Mouse (Mus musculus): Measurements from ENCODE around the gene Efl1. TPM values are rescaled to one million over a fixed set of nuclear protein-coding genes. Genes with fewer than 3 reads are reported as not detected.
A peak's percentile ranks its signal among the peaks of the same experiment; 100 is the strongest.

Efl1 gene
- polyA plus RNA-seq (2016; fragmentation: Nextera tagmentation; extraction: Ambion mirVana), result 15.7 and 16.6 TPM in 2 replicates

GRCm38 (mm10) chr7:82648353-82649080, at the start of gene Efl1, which contains the start of gene Saxo2:
TSS of gene Efl1 (plus strand) at chr7:82648614.
TSS of gene Saxo2 (minus strand) at chr7:82648528.
- H3K4me1 ChIP-seq (replicated peaks), result peaks cover 11% of the 10 kb centered on the region
- peak within 1 kb of the TSS; percentile 33 for H3K27ac ChIP-seq (ENCODE audit: poor library complexity, severe bottlenecking)
- H3K36me3 ChIP-seq, result peaks cover 6% of the 10 kb centered on the region
- no peaks in the 10 kb centered on the region for H3K9me3 ChIP-seq (replicated peaks)
- H3K4me3 ChIP-seq, result peak within 1 kb of the TSS; percentile 97
- under 1% methylated on average over 46 of the region's 46 CpGs for WGBS
- H3K4me2 ChIP-seq, result peak within 1 kb of the TSS; percentile 94
- H3K27me3 ChIP-seq (replicated peaks), result no peaks in the 10 kb centered on the region
- ATAC-seq (ENCODE audit: insufficient number of reproducible peaks, low FRiP score), result peak; percentile 96
- peak within 1 kb of the TSS; percentile 90 for H3K9ac ChIP-seq

- Histone ChIP-seq H3K27me3 (replicated peaks) (no peaks in the 10 kb centered on the region), H3K9me3 (replicated peaks) (no peaks in the 10 kb centered on the region), H3K4me1 (replicated peaks) (no peaks in the 10 kb centered on the region), H3K36me3 (no peaks in the 10 kb centered on the region), H3K9ac (no peak overlapping the region), H3K27ac (ENCODE audit: poor library complexity, severe bottlenecking) (no peak overlapping the region), H3K4me2 (no peak overlapping the region), H3K4me3 (no peak overlapping the region)
- ATAC-seq (ENCODE audit: insufficient number of reproducible peaks, low FRiP score), result no peak
- 60% methylated on average over 4 of the region's 4 CpGs for WGBS
These were observed 46.4 kb upstream of the Efl1 start for GRCm38 (mm10) chr7:82602008-82602407.

- no peak overlapping the region for H3K27ac ChIP-seq (ENCODE audit: poor library complexity, severe bottlenecking)
- no peaks in the 10 kb centered on the region for H3K9me3 ChIP-seq (replicated peaks)
- no peak overlapping the region for H3K9ac ChIP-seq
- H3K4me3 ChIP-seq, result no peak overlapping the region
- no peaks in the 10 kb centered on the region for H3K27me3 ChIP-seq (replicated peaks)
- no peak overlapping the region for H3K4me2 ChIP-seq
- no peaks in the 10 kb centered on the region for H3K4me1 ChIP-seq (replicated peaks)
- ATAC-seq (ENCODE audit: insufficient number of reproducible peaks, low FRiP score), result no peak
- 81% methylated on average over 6 of the region's 6 CpGs for WGBS
- H3K36me3 ChIP-seq, result no peaks in the 10 kb centered on the region
These were observed 43.0 kb upstream of the Efl1 start for GRCm38 (mm10) chr7:82605425-82605824.

- Histone ChIP-seq H3K36me3 (no peaks in the 10 kb centered on the region), H3K27ac (ENCODE audit: poor library complexity, severe bottlenecking) (no peak overlapping the region), H3K27me3 (replicated peaks) (no peaks in the 10 kb centered on the region), H3K4me3 (no peak overlapping the region), H3K4me1 (replicated peaks) (no peaks in the 10 kb centered on the region), H3K4me2 (no peak overlapping the region), H3K9me3 (replicated peaks) (no peaks in the 10 kb centered on the region), H3K9ac (no peak overlapping the region)
- 54% methylated on average over 3 of the region's 3 CpGs for WGBS
- no peak for ATAC-seq (ENCODE audit: insufficient number of reproducible peaks, low FRiP score)
These were observed 38.8 kb upstream of the Efl1 start for GRCm38 (mm10) chr7:82609629-82610028.

- WGBS, result 13% methylated on average over 7 of the region's 7 CpGs
- peaks cover 5% of the 10 kb centered on the region; the same call in 1 of the 2 replicates for H3K9me3 ChIP-seq (replicated peaks)
These were observed 23.1 kb upstream of the Efl1 start for GRCm38 (mm10) chr7:82625342-82625741.

GRCm38 (mm10) chr7:82647183-82647582, 1.2 kb upstream of the Efl1 start:
- peaks cover 3% of the 10 kb centered on the region for H3K36me3 ChIP-seq
- no peaks in the 10 kb centered on the region for H3K27me3 ChIP-seq (replicated peaks)
- WGBS, result 83% methylated on average over 3 of the region's 3 CpGs
- H3K4me1 ChIP-seq (replicated peaks), result peaks cover 11% of the 10 kb centered on the region
- no peak overlapping the region for H3K4me2 ChIP-seq
- H3K9ac ChIP-seq, result no peak overlapping the region
- H3K27ac ChIP-seq (ENCODE audit: poor library complexity, severe bottlenecking), result no peak overlapping the region
- no peak for ATAC-seq (ENCODE audit: insufficient number of reproducible peaks, low FRiP score)
- no peaks in the 10 kb centered on the region for H3K9me3 ChIP-seq (replicated peaks)
- no peak overlapping the region for H3K4me3 ChIP-seq

More at GRCm38 (mm10) chr7:82625342-82625741, 23.1 kb upstream of the Efl1 start:
- ATAC-seq (ENCODE audit: insufficient number of reproducible peaks, low FRiP score), result no peak
- Histone ChIP-seq H3K27ac (ENCODE audit: poor library complexity, severe bottlenecking) (no peak overlapping the region), H3K36me3 (no peaks in the 10 kb centered on the region), H3K4me2 (no peak overlapping the region), H3K9ac (no peak overlapping the region), H3K4me1 (replicated peaks) (no peaks in the 10 kb centered on the region), H3K4me3 (no peak overlapping the region), H3K27me3 (replicated peaks) (0 out of 2 replicates have a peak, but pooled peaks cover 5% of the 10 kb centered on the region)

GRCm38 (mm10) chr7:82647909-82648308, 505 bp upstream of the Efl1 start:
- WGBS, result 30% methylated on average over 4 of the region's 4 CpGs
- H3K4me3 ChIP-seq, result peak overlapping the region; percentile 97
- H3K27me3 ChIP-seq (replicated peaks), result no peaks in the 10 kb centered on the region
- H3K36me3 ChIP-seq, result peaks cover 6% of the 10 kb centered on the region
- H3K9me3 ChIP-seq (replicated peaks), result no peaks in the 10 kb centered on the region
- H3K4me2 ChIP-seq, result peak overlapping the region; percentile 94
- no peak overlapping the region for H3K27ac ChIP-seq (ENCODE audit: poor library complexity, severe bottlenecking)
- ATAC-seq (ENCODE audit: insufficient number of reproducible peaks, low FRiP score), result 0 out of 2 replicates have a peak, but pooled peaks have one; percentile 3
- peak overlapping the region; percentile 90 for H3K9ac ChIP-seq
- H3K4me1 ChIP-seq (replicated peaks), result peaks cover 11% of the 10 kb centered on the region

- Histone ChIP-seq H3K4me2 (peak overlapping the region; percentile 94), H3K9ac (peak overlapping the region; percentile 90), H3K4me3 (peak overlapping the region; percentile 97), H3K9me3 (replicated peaks) (no peaks in the 10 kb centered on the region), H3K27me3 (replicated peaks) (no peaks in the 10 kb centered on the region), H3K36me3 (peaks cover 6% of the 10 kb centered on the region), H3K27ac (ENCODE audit: poor library complexity, severe bottlenecking) (no peak overlapping the region; the same call in 1 of the 2 replicates), H3K4me1 (replicated peaks) (peaks cover 11% of the 10 kb centered on the region)
- WGBS, result 14% methylated on average over 6 of the region's 6 CpGs
- no peak for ATAC-seq (ENCODE audit: insufficient number of reproducible peaks, low FRiP score)
These were observed 649 bp downstream of the Efl1 start for GRCm38 (mm10) chr7:82649081-82649445.

GRCm38 (mm10) chr7:82664604-82665003, 16.2 kb downstream of the Efl1 start:
- Histone ChIP-seq H3K4me1 (replicated peaks) (no peaks in the 10 kb centered on the region), H3K27me3 (replicated peaks) (no peaks in the 10 kb centered on the region), H3K27ac (ENCODE audit: poor library complexity, severe bottlenecking) (no peak overlapping the region), H3K36me3 (peaks cover 39% of the 10 kb centered on the region), H3K4me3 (no peak overlapping the region), H3K9ac (no peak overlapping the region), H3K4me2 (no peak overlapping the region), H3K9me3 (replicated peaks) (0 out of 2 replicates have a peak, but pooled peaks cover 2% of the 10 kb centered on the region)
- WGBS, result 75% methylated on average over 3 of the region's 3 CpGs
- no peak for ATAC-seq (ENCODE audit: insufficient number of reproducible peaks, low FRiP score)

GRCm38 (mm10) chr7:82676001-82676400, 27.6 kb downstream of the Efl1 start:
- Histone ChIP-seq H3K9me3 (replicated peaks) (no peaks in the 10 kb centered on the region), H3K4me1 (replicated peaks) (no peaks in the 10 kb centered on the region), H3K36me3 (peaks cover 47% of the 10 kb centered on the region), H3K4me3 (no peak overlapping the region), H3K27me3 (replicated peaks) (no peaks in the 10 kb centered on the region), H3K9ac (no peak overlapping the region), H3K4me2 (no peak overlapping the region), H3K27ac (ENCODE audit: poor library complexity, severe bottlenecking) (no peak overlapping the region)
- WGBS, result 88% methylated on average over 5 of the region's 5 CpGs
- no peak for ATAC-seq (ENCODE audit: insufficient number of reproducible peaks, low FRiP score)

GRCm38 (mm10) chr7:82676834-82677233, 28.4 kb downstream of the Efl1 start:
- Histone ChIP-seq H3K27me3 (replicated peaks) (no peaks in the 10 kb centered on the region), H3K9me3 (replicated peaks) (no peaks in the 10 kb centered on the region), H3K4me3 (no peak overlapping the region), H3K36me3 (peaks cover 48% of the 10 kb centered on the region), H3K4me1 (replicated peaks) (no peaks in the 10 kb centered on the region), H3K27ac (ENCODE audit: poor library complexity, severe bottlenecking) (no peak overlapping the region), H3K4me2 (no peak overlapping the region), H3K9ac (no peak overlapping the region)
- ATAC-seq (ENCODE audit: insufficient number of reproducible peaks, low FRiP score), result no peak
- 76% methylated on average over 6 of the region's 6 CpGs for WGBS
